ENCODE assay signal across 10 mouse cellular contexts in the genomic region with DNA sequence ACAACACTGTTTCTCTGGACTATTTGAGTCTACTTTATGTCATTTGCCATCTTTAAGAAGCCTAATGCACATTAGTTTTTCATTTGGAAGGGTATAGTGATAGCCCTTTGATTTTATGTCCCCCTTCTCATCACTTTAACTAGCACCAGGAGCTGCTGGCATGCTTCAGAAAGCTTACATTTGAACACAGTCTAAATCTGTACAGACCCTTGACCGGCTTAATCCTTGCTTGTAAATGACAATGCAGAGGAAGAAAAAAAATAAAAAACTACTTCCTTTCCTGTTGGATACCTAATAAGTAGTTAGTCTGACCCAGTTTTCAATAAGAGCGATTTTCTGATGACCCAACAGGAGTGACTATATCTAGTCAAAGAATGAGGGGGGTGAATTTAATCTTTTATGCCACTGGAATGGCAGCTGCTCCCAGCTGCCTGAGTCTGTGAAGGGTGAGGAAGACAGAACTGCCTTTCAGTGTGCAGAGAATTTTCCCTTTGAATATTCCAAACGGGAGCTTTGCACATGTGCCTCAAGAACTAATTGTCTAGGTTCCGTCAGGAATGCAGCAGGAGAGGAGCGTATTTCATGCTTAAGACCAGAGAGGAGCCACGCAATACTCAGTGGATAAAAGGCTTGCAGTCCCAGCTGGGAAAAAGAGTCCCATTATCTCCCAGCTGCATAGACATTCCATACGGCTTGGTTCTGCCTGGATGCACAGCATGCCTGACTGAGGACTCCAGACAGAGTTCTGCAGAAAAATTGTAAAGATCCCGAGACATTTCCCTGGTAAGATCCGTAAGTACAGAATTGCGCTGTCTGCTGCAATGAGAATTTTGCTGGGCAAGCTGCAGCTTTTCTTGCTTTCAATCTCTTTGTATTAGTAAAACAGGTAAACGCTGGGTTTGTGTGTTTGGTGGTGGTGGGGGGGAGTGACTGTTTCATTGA. TPM values are rescaled to one million over a fixed set of nuclear protein-coding genes. Genes with fewer than 3 reads are reported as not detected.
A peak's percentile ranks its signal among the peaks of the same experiment; 100 is the strongest.
DNase-seq lines count a peak whose midpoint lies in the region; ATAC-seq and TF ChIP-seq lines count a peak whose summit lies in the region.
"Had no signal": no experiment of that assay in that cellular context is flagged by ENCODE, and none has a peak within 500 bp of the region (broad histone marks: within the 10 kb centered on the region; RNA-seq: fewer than 3 reads in every experiment).

Gene Cntn6 (plus strand): TSS at position 301 of the 942 bp plus-strand sequence.

- no peak within 1 kb of the TSS for H3K27ac ChIP-seq in heart, embryonic 16.5 days (ENCODE audit: low read length)
- no peak within 1 kb of the TSS for H3K27ac ChIP-seq in heart, embryonic 10.5 days
- H3K27ac ChIP-seq in embryonic facial prominence, embryonic 14.5 days (replicated peaks; ENCODE audit: low read depth, low read length): no peak within 1 kb of the TSS
- H3K27ac ChIP-seq in layer of hippocampus, adult 2 months: peak within 1 kb of the TSS; percentile 40; the same call in 1 of the 2 replicates
- H3K27ac ChIP-seq in midbrain, embryonic 16.5 days (ENCODE audit: low read length): peak within 1 kb of the TSS; percentile 84
- no peak within 1 kb of the TSS for H3K27ac ChIP-seq in lung, postnatal 0 days (ENCODE audit: low read length)

- H3K4me1 ChIP-seq in heart, embryonic 16.5 days (ENCODE audit: control insufficient read depth, insufficient read depth, low read length): no peaks in the 10 kb centered on the region
- no peaks in the 10 kb centered on the region for H3K4me1 ChIP-seq in heart, embryonic 10.5 days
- 0 out of 2 replicates have a peak, but pooled peaks cover 5% of the 10 kb centered on the region for H3K4me1 ChIP-seq in embryonic facial prominence, embryonic 14.5 days (ENCODE audit: control insufficient read depth, insufficient read depth, low read length)
- H3K4me1 ChIP-seq in midbrain, embryonic 16.5 days (ENCODE audit: control insufficient read depth, insufficient read depth, low read length): peaks cover 8% of the 10 kb centered on the region
- no peaks in the 10 kb centered on the region for H3K4me1 ChIP-seq in lung, postnatal 0 days (ENCODE audit: insufficient read depth, low read depth, low read length)
- H3K4me1 ChIP-seq: megakaryocyte, embryonic 14.5 days had no signal

- no peak for TF ChIP-seq EP300 in lung, postnatal 0 days (IDR thresholded peaks at IDR 0.05)

- H3K27me3 ChIP-seq in heart, embryonic 16.5 days (ENCODE audit: control insufficient read depth, insufficient read depth, low read length): no peaks in the 10 kb centered on the region
- no peaks in the 10 kb centered on the region for H3K27me3 ChIP-seq in heart, embryonic 10.5 days (ENCODE audit: insufficient read depth, poor library complexity, severe bottlenecking)
- H3K27me3 ChIP-seq in embryonic facial prominence, embryonic 14.5 days (replicated peaks; ENCODE audit: control insufficient read depth, insufficient read depth, low read length): no peaks in the 10 kb centered on the region
- H3K27me3 ChIP-seq in midbrain, embryonic 16.5 days (ENCODE audit: control insufficient read depth, insufficient read depth, low read depth, low read length): no peaks in the 10 kb centered on the region
- no peaks in the 10 kb centered on the region for H3K27me3 ChIP-seq in lung, postnatal 0 days (replicated peaks; ENCODE audit: insufficient read depth, low read length)
- H3K27me3 ChIP-seq: megakaryocyte, embryonic 14.5 days had no signal

- no peak for DNase-seq in heart, embryonic 10.5 days (ENCODE audit: low spot score)
- DNase-seq in embryonic facial prominence, embryonic 14.5 days (ENCODE audit: low spot score): peak; percentile 82
- DNase-seq in layer of hippocampus, adult 2 months (ENCODE audit: low spot score in 2 of 2): peak in 1 of 2 experiments; percentile 13
- no peak for DNase-seq in ovary, adult 18-20 months (ENCODE audit: low spot score)
- DNase-seq in urinary bladder, adult 18-20 months (ENCODE audit: low spot score in 2 of 2): no peak
- no peak for DNase-seq in lung, postnatal 0 days (ENCODE audit: low spot score)

- 64% methylated on average over 11 of the region's 11 CpGs for WGBS in heart, embryonic 16.5 days
- WGBS in heart, embryonic 10.5 days: 66% methylated on average over 11 of the region's 11 CpGs
- 24% methylated on average over 11 of the region's 11 CpGs for WGBS in embryonic facial prominence, embryonic 14.5 days
- 4% methylated on average over 11 of the region's 11 CpGs for WGBS in midbrain, embryonic 16.5 days
- WGBS in lung, postnatal 0 days: 71% methylated on average over 11 of the region's 11 CpGs

- H3K9me3 ChIP-seq in heart, embryonic 16.5 days (replicated peaks; ENCODE audit: control insufficient read depth, low read length): no peaks in the 10 kb centered on the region
- H3K9me3 ChIP-seq in heart, embryonic 10.5 days: no peaks in the 10 kb centered on the region
- no peaks in the 10 kb centered on the region for H3K9me3 ChIP-seq in embryonic facial prominence, embryonic 14.5 days (ENCODE audit: control insufficient read depth, low read length)
- H3K9me3 ChIP-seq in midbrain, embryonic 16.5 days (replicated peaks; ENCODE audit: control insufficient read depth, low read length, poor library complexity, severe bottlenecking): no peaks in the 10 kb centered on the region
- no peaks in the 10 kb centered on the region for H3K9me3 ChIP-seq in lung, postnatal 0 days (ENCODE audit: low read length)

- no peak within 1 kb of the TSS for H3K9ac ChIP-seq in heart, embryonic 16.5 days (ENCODE audit: low read length)
- peak within 1 kb of the TSS; percentile 11; the same call in 1 of the 2 replicates for H3K9ac ChIP-seq in embryonic facial prominence, embryonic 14.5 days (ENCODE audit: low read depth, low read length)
- peak within 1 kb of the TSS; percentile 73 for H3K9ac ChIP-seq in midbrain, embryonic 16.5 days (ENCODE audit: low read depth, low read length)
- no peak within 1 kb of the TSS for H3K9ac ChIP-seq in lung, postnatal 0 days (replicated peaks; ENCODE audit: low read depth)

- peak within 1 kb of the TSS; percentile 25 for H3K4me2 ChIP-seq in heart, embryonic 16.5 days (ENCODE audit: low read depth, low read length)
- H3K4me2 ChIP-seq in embryonic facial prominence, embryonic 14.5 days (ENCODE audit: low read depth, low read length): peak within 1 kb of the TSS; percentile 38
- peak within 1 kb of the TSS; percentile 71 for H3K4me2 ChIP-seq in midbrain, embryonic 16.5 days (ENCODE audit: low read length)
- no peak within 1 kb of the TSS for H3K4me2 ChIP-seq in lung, postnatal 0 days (replicated peaks; ENCODE audit: low read depth, low read length)

- H3K4me3 ChIP-seq in heart, embryonic 16.5 days (ENCODE audit: low read length): no peak within 1 kb of the TSS
- H3K4me3 ChIP-seq in heart, embryonic 10.5 days: no peak within 1 kb of the TSS
- H3K4me3 ChIP-seq in embryonic facial prominence, embryonic 14.5 days (ENCODE audit: low read depth, low read length): peak within 1 kb of the TSS; percentile 21
- peak within 1 kb of the TSS; percentile 58 for H3K4me3 ChIP-seq in layer of hippocampus, adult 2 months
- H3K4me3 ChIP-seq in midbrain, embryonic 16.5 days (ENCODE audit: low read depth, low read length): peak within 1 kb of the TSS; percentile 51
- H3K4me3 ChIP-seq in lung, postnatal 0 days (ENCODE audit: low read depth, low read length): no peak within 1 kb of the TSS
- H3K4me3 ChIP-seq: megakaryocyte, embryonic 14.5 days had no signal

- ATAC-seq in heart, embryonic 16.5 days (replicated peaks; ENCODE audit: extremely low read depth, insufficient read depth, low FRiP score): no peak
- ATAC-seq in embryonic facial prominence, embryonic 14.5 days (ENCODE audit: low read depth): peak; percentile 93
- peak; percentile 94 for ATAC-seq in midbrain, embryonic 16.5 days
- ATAC-seq in lung, postnatal 0 days: no peak

- TF ChIP-seq CTCF in layer of hippocampus, adult 2 months (conservative IDR thresholded peaks at IDR 0.05): no peak
- TF ChIP-seq CTCF in lung, postnatal 0 days (IDR thresholded peaks at IDR 0.05): no peak

- no peaks in the 10 kb centered on the region for H3K36me3 ChIP-seq in heart, embryonic 16.5 days (ENCODE audit: control insufficient read depth, insufficient read depth)
- no peaks in the 10 kb centered on the region for H3K36me3 ChIP-seq in heart, embryonic 10.5 days
- no peaks in the 10 kb centered on the region for H3K36me3 ChIP-seq in embryonic facial prominence, embryonic 14.5 days (ENCODE audit: control insufficient read depth, insufficient read depth, low read length)
- H3K36me3 ChIP-seq in midbrain, embryonic 16.5 days (ENCODE audit: control insufficient read depth, insufficient read depth, low read length): no peaks in the 10 kb centered on the region
- H3K36me3 ChIP-seq in lung, postnatal 0 days (ENCODE audit: insufficient read depth, low read length): no peaks in the 10 kb centered on the region

RNA-seq across cellular contexts. Expression of gene Cntn6, which starts in this region (rescaled TPM):
- 0.12 and 0.34 TPM in 2 replicates for polyA plus RNA-seq in heart, embryonic 16.5 days (2015; fragmentation: Nextera tagmentation; extraction: Ambion mirVana)
- polyA plus RNA-seq in heart, embryonic 10.5 days (2016; fragmentation: Nextera tagmentation; extraction: Ambion mirVana): 0.06 and 0.11 TPM in 2 replicates
- 2.1 and 2.5 TPM in 2 replicates for polyA plus RNA-seq in embryonic facial prominence, embryonic 14.5 days (2014; fragmentation: Nextera tagmentation; extraction: Ambion mirVana)
- total RNA-seq in layer of hippocampus, adult 2 months (2021): 1 to 10 TPM; 5.8 to 6.5 TPM
- polyA plus RNA-seq in midbrain, embryonic 16.5 days (2015; fragmentation: Nextera tagmentation; extraction: Ambion mirVana): 18.1 and 18.3 TPM in 2 replicates
- polyA plus RNA-seq in lung, postnatal 0 days (2015; fragmentation: Nextera tagmentation; extraction: Ambion mirVana): 0.07 and 0.10 TPM in 2 replicates
- polyA plus RNA-seq: C2C12 had no signal

Comparison
In these comparisons a context has a peak if more than half of its experiments do, and no peak if none do; other contexts are left out.
1. ATAC-seq: peak in embryonic facial prominence, embryonic 14.5 days (single experiment) and midbrain, embryonic 16.5 days (single experiment); none in heart, embryonic 16.5 days (single experiment) and lung, postnatal 0 days (single experiment).
2. H3K27ac ChIP-seq: peak in layer of hippocampus, adult 2 months (single experiment) and midbrain, embryonic 16.5 days (single experiment); none in heart, embryonic 16.5 days (single experiment), heart, embryonic 10.5 days (single experiment), embryonic facial prominence, embryonic 14.5 days (single experiment) and lung, postnatal 0 days (single experiment).
3. H3K4me3 ChIP-seq: peak in embryonic facial prominence, embryonic 14.5 days (single experiment), layer of hippocampus, adult 2 months (single experiment) and midbrain, embryonic 16.5 days (single experiment); none in heart, embryonic 16.5 days (single experiment), heart, embryonic 10.5 days (single experiment) and lung, postnatal 0 days (single experiment).
4. H3K9ac ChIP-seq: peak in embryonic facial prominence, embryonic 14.5 days (single experiment) and midbrain, embryonic 16.5 days (single experiment); none in heart, embryonic 16.5 days (single experiment) and lung, postnatal 0 days (single experiment).